Mouse (Mus musculus): ENCODE results near the gene Pcolce. TPM values are rescaled to one million over a fixed set of nuclear protein-coding genes. Genes with fewer than 3 reads are reported as not detected.

Gene Pcolce
- polyA plus RNA-seq, 1 experiment from 2014 or later: 44.6 TPM

DNA sequence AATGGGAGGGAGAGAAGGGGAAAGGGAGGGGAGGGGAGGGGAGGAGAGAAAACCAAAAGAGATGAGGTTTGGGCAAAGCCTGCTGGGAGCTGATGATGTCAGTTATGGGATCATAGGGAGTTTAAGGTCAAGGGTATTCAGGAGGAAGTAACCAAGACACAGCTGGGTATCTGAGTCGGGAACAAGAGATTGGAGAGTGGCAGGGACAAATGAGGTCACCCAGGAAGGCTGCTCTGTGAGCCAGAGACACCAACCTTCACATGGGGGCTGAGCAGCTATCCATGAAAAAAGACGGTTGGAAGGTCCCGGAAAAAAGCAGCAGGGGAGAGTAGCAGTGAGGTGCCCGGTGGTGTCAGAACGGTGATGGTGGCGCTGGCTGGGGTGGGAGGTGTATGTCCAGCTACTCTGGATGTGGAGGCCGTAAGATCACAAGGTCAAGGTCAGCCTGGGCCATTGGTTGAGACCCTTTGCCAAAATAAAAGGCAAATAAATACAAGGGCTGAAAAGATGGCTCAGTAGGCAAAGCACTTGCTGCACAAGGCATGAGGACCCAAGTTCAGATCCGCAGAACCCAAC, 45.3 kb downstream of the Pcolce start:
- Histone ChIP-seq H3K36me3 (ENCODE audit: control insufficient read depth, insufficient read depth) (no peaks in the 10 kb centered on the region), H3K4me1 (replicated peaks; ENCODE audit: control insufficient read depth, insufficient read depth, low read length) (no peaks in the 10 kb centered on the region), H3K27ac (ENCODE audit: low read depth, low read length) (no peak overlapping the region), H3K4me2 (replicated peaks; ENCODE audit: low read depth) (no peak overlapping the region), H3K27me3 (replicated peaks; ENCODE audit: control insufficient read depth, insufficient read depth, low read length) (no peaks in the 10 kb centered on the region), H3K9ac (ENCODE audit: low read depth, low read length) (no peak overlapping the region), H3K4me3 (ENCODE audit: low read depth, low read length) (no peak overlapping the region), H3K9me3 (ENCODE audit: control insufficient read depth) (no peaks in the 10 kb centered on the region)
- TF ChIP-seq CTCF (IDR thresholded peaks at IDR 0.05; ENCODE audit: low read depth): no peak
- no peak for ATAC-seq
- WGBS: 83% methylated on average over 8 of the region's 8 CpGs

GRCm38 (mm10) chr5:137566416-137566815, 47.2 kb downstream of the Pcolce start:
- Histone ChIP-seq H3K9ac (ENCODE audit: low read depth, low read length) (no peak overlapping the region), H3K9me3 (ENCODE audit: control insufficient read depth) (no peaks in the 10 kb centered on the region), H3K27ac (ENCODE audit: low read depth, low read length) (no peak overlapping the region), H3K4me2 (replicated peaks; ENCODE audit: low read depth) (no peak overlapping the region), H3K36me3 (ENCODE audit: control insufficient read depth, insufficient read depth) (no peaks in the 10 kb centered on the region), H3K27me3 (replicated peaks; ENCODE audit: control insufficient read depth, insufficient read depth, low read length) (no peaks in the 10 kb centered on the region), H3K4me1 (replicated peaks; ENCODE audit: control insufficient read depth, insufficient read depth, low read length) (no peaks in the 10 kb centered on the region), H3K4me3 (ENCODE audit: low read depth, low read length) (no peak overlapping the region)
- 90% methylated on average over 5 of the region's 5 CpGs for WGBS
- no peak for TF ChIP-seq CTCF (IDR thresholded peaks at IDR 0.05; ENCODE audit: low read depth)
- no peak for ATAC-seq

- no peak for ATAC-seq
- H3K36me3 ChIP-seq (ENCODE audit: control insufficient read depth, insufficient read depth): no peaks in the 10 kb centered on the region
- WGBS: 64% methylated on average over 6 of the region's 6 CpGs
- H3K4me2 ChIP-seq (replicated peaks; ENCODE audit: low read depth): no peak overlapping the region
- H3K4me1 ChIP-seq (replicated peaks; ENCODE audit: control insufficient read depth, insufficient read depth, low read length): no peaks in the 10 kb centered on the region
- TF ChIP-seq CTCF (IDR thresholded peaks at IDR 0.05; ENCODE audit: low read depth): no peak
- H3K4me3 ChIP-seq (ENCODE audit: low read depth, low read length): no peak overlapping the region
- H3K27me3 ChIP-seq (replicated peaks; ENCODE audit: control insufficient read depth, insufficient read depth, low read length): no peaks in the 10 kb centered on the region
- H3K27ac ChIP-seq (ENCODE audit: low read depth, low read length): no peak overlapping the region
- no peak overlapping the region for H3K9ac ChIP-seq (ENCODE audit: low read depth, low read length)
- no peaks in the 10 kb centered on the region for H3K9me3 ChIP-seq (ENCODE audit: control insufficient read depth)
Measured at GRCm38 (mm10) chr5:137565744-137566143, 47.8 kb downstream of the Pcolce start.

DNA sequence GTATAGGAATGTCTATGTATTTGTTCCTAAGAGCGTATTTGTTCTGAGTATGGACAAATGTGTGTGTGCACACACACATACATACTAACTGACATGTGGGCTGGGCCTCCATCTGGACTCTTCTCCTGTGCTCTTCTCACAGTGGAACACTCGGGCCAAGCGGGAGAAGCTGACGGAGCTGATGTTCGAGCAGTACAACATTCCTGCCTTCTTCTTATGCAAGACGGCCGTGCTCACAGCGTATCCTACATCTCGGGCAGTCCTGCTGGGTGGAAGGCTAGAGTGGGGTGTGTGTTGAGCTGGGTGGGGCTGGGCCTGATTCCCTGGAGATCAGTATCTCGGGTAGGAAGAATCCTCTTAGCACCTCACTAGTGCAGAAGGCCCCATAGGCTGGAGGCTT, 50.6 kb downstream of the Pcolce start:
- WGBS: 67% methylated on average over 10 of the region's 10 CpGs
- H3K27ac ChIP-seq (ENCODE audit: low read depth, low read length): no peak overlapping the region
- H3K4me3 ChIP-seq (ENCODE audit: low read depth, low read length): no peak overlapping the region
- H3K4me1 ChIP-seq (replicated peaks; ENCODE audit: control insufficient read depth, insufficient read depth, low read length): no peaks in the 10 kb centered on the region
- H3K4me2 ChIP-seq (replicated peaks; ENCODE audit: low read depth): no peak overlapping the region
- no peaks in the 10 kb centered on the region for H3K9me3 ChIP-seq (ENCODE audit: control insufficient read depth)
- TF ChIP-seq CTCF (IDR thresholded peaks at IDR 0.05; ENCODE audit: low read depth): no peak
- H3K27me3 ChIP-seq (replicated peaks; ENCODE audit: control insufficient read depth, insufficient read depth, low read length): no peaks in the 10 kb centered on the region
- ATAC-seq: no peak
- no peak overlapping the region for H3K9ac ChIP-seq (ENCODE audit: low read depth, low read length)
- H3K36me3 ChIP-seq (ENCODE audit: control insufficient read depth, insufficient read depth): no peaks in the 10 kb centered on the region

GRCm38 (mm10) chr5:137561556-137561955, 52.0 kb downstream of the Pcolce start:
- Histone ChIP-seq H3K9me3 (ENCODE audit: control insufficient read depth) (no peaks in the 10 kb centered on the region), H3K27ac (ENCODE audit: low read depth, low read length) (no peak overlapping the region), H3K9ac (ENCODE audit: low read depth, low read length) (no peak overlapping the region), H3K4me2 (replicated peaks; ENCODE audit: low read depth) (no peak overlapping the region), H3K4me3 (ENCODE audit: low read depth, low read length) (no peak overlapping the region), H3K4me1 (replicated peaks; ENCODE audit: control insufficient read depth, insufficient read depth, low read length) (no peaks in the 10 kb centered on the region), H3K27me3 (replicated peaks; ENCODE audit: control insufficient read depth, insufficient read depth, low read length) (no peaks in the 10 kb centered on the region), H3K36me3 (ENCODE audit: control insufficient read depth, insufficient read depth) (no peaks in the 10 kb centered on the region)
- no peak for TF ChIP-seq CTCF (IDR thresholded peaks at IDR 0.05; ENCODE audit: low read depth)
- ATAC-seq: no peak
- WGBS: 66% methylated on average over 6 of the region's 6 CpGs

Other genes with a start within 250 kb of the Pcolce start
- gene Zan, start 136.7 kb downstream of the Pcolce start, polyA plus RNA-seq (2015; fragmentation: Nextera tagmentation; extraction: Ambion mirVana): 0.35 and 0.42 TPM in 2 replicates
- gene Pop7, start 111.3 kb downstream of the Pcolce start, polyA plus RNA-seq (2015; fragmentation: Nextera tagmentation; extraction: Ambion mirVana): 47.9 and 50.4 TPM in 2 replicates
- gene Gigyf1, start 95.2 kb downstream of the Pcolce start, polyA plus RNA-seq (2015; fragmentation: Nextera tagmentation; extraction: Ambion mirVana): 4.7 and 6.4 TPM in 2 replicates
- not detected in 2 replicates for gene Epo, start 80.5 kb downstream of the Pcolce start, polyA plus RNA-seq (2015; fragmentation: Nextera tagmentation; extraction: Ambion mirVana)
- 386 and 389 TPM in 2 replicates for gene Gnb2, start 80.3 kb downstream of the Pcolce start, polyA plus RNA-seq (2015; fragmentation: Nextera tagmentation; extraction: Ambion mirVana)
- gene Actl6b, start 60.3 kb downstream of the Pcolce start, polyA plus RNA-seq (2015; fragmentation: Nextera tagmentation; extraction: Ambion mirVana): 2.1 and 2.9 TPM in 2 replicates
- 0.27 and 0.50 TPM in 2 replicates for gene Tfr2, start 43.9 kb downstream of the Pcolce start, polyA plus RNA-seq (2015; fragmentation: Nextera tagmentation; extraction: Ambion mirVana)
- gene Mospd3, start 12.7 kb downstream of the Pcolce start, polyA plus RNA-seq (2015; fragmentation: Nextera tagmentation; extraction: Ambion mirVana): 35.3 and 38.0 TPM in 2 replicates
- 0.16 and 0.25 TPM in 2 replicates for gene Fbxo24, start 15.2 kb upstream of the Pcolce start, polyA plus RNA-seq (2015; fragmentation: Nextera tagmentation; extraction: Ambion mirVana)
- gene Lrch4, start 15.3 kb upstream of the Pcolce start, polyA plus RNA-seq (2015; fragmentation: Nextera tagmentation; extraction: Ambion mirVana): 31.5 and 31.6 TPM in 2 replicates
- gene Gm20605, start 15.4 kb upstream of the Pcolce start, polyA plus RNA-seq (2015; fragmentation: Nextera tagmentation; extraction: Ambion mirVana): 1.3 and 1.8 TPM in 2 replicates
- gene Sap25, start 27.6 kb upstream of the Pcolce start, polyA plus RNA-seq (2015; fragmentation: Nextera tagmentation; extraction: Ambion mirVana): 2.3 and 4.8 TPM in 2 replicates
- 0.09 and 0.18 TPM in 2 replicates for gene Irs3, start 31.9 kb upstream of the Pcolce start, polyA plus RNA-seq (2015; fragmentation: Nextera tagmentation; extraction: Ambion mirVana)
- gene Agfg2, start 70.9 kb upstream of the Pcolce start, polyA plus RNA-seq (2015; fragmentation: Nextera tagmentation; extraction: Ambion mirVana): 16.8 and 19.0 TPM in 2 replicates
- gene Nyap1, start 127.8 kb upstream of the Pcolce start, polyA plus RNA-seq (2015; fragmentation: Nextera tagmentation; extraction: Ambion mirVana): 1.6 and 2.0 TPM in 2 replicates
- gene Tsc22d4, start 131.9 kb upstream of the Pcolce start, polyA plus RNA-seq (2015; fragmentation: Nextera tagmentation; extraction: Ambion mirVana): 111 and 119 TPM in 2 replicates
- gene Ppp1r35, start 165.1 kb upstream of the Pcolce start, polyA plus RNA-seq (2015; fragmentation: Nextera tagmentation; extraction: Ambion mirVana): 29.0 and 30.8 TPM in 2 replicates
- gene Mepce, start 173.9 kb upstream of the Pcolce start, polyA plus RNA-seq (2015; fragmentation: Nextera tagmentation; extraction: Ambion mirVana): 10.3 and 10.8 TPM in 2 replicates
- 3.3 and 3.5 TPM in 2 replicates for gene Zcwpw1, start 174.0 kb upstream of the Pcolce start, polyA plus RNA-seq (2015; fragmentation: Nextera tagmentation; extraction: Ambion mirVana)
- 2.4 and 3.0 TPM in 2 replicates for gene Pilra, start 222.5 kb upstream of the Pcolce start, polyA plus RNA-seq (2015; fragmentation: Nextera tagmentation; extraction: Ambion mirVana)
- gene Pilrb1, start 244.3 kb upstream of the Pcolce start, polyA plus RNA-seq (2015; fragmentation: Nextera tagmentation; extraction: Ambion mirVana): 3.5 and 4.3 TPM in 2 replicates

All from intestine, postnatal 0 days (tissue).